Mouse (Mus musculus): ENCODE measurements around the gene Dnah8. TPM values are rescaled to one million over a fixed set of nuclear protein-coding genes. Genes with fewer than 3 reads are reported as not detected.
A peak's percentile ranks its signal among the peaks of the same experiment; 100 is the strongest.

The Dnah8 gene
- polyA plus RNA-seq, 1 experiment from 2014 or later: 0.58 TPM

GRCm38 (mm10) chr17:30605001-30605400, 19.2 kb upstream of the Dnah8 start:
- DNase-seq (ENCODE audit: low spot score) (no peak), ATAC-seq (replicated peaks; ENCODE audit: low FRiP score, low TSS enrichment, low read depth) (no peak)
- Histone ChIP-seq H3K9me3 (ENCODE audit: control insufficient read depth, low read length) (0 out of 2 replicates have a peak, but pooled peaks cover 3% of the 10 kb centered on the region), H3K27ac (ENCODE audit: low read depth) (no peak overlapping the region), H3K4me1 (replicated peaks; ENCODE audit: control insufficient read depth, insufficient read depth, low read length) (peaks cover 14% of the 10 kb centered on the region), H3K4me3 (ENCODE audit: low read depth, low read length) (no peak overlapping the region), H3K9ac (ENCODE audit: low read length) (no peak overlapping the region), H3K27me3 (replicated peaks; ENCODE audit: control insufficient read depth, insufficient read depth, low read length) (no peaks in the 10 kb centered on the region), H3K36me3 (ENCODE audit: control insufficient read depth, insufficient read depth, low read length) (peaks cover 36% of the 10 kb centered on the region), H3K4me2 (ENCODE audit: low read length) (no peak overlapping the region)
- 90% methylated on average over 5 of the region's 5 CpGs for WGBS

- no peak overlapping the region for H3K27ac ChIP-seq (ENCODE audit: low read depth)
- H3K9me3 ChIP-seq (ENCODE audit: control insufficient read depth, low read length): 0 out of 2 replicates have a peak, but pooled peaks cover 3% of the 10 kb centered on the region
- H3K4me3 ChIP-seq (ENCODE audit: low read depth, low read length): no peak overlapping the region
- H3K9ac ChIP-seq (ENCODE audit: low read length): no peak overlapping the region
- WGBS: 91% methylated on average over 11 of the region's 11 CpGs
- H3K4me2 ChIP-seq (ENCODE audit: low read length): no peak overlapping the region
- H3K4me1 ChIP-seq (replicated peaks; ENCODE audit: control insufficient read depth, insufficient read depth, low read length): peaks cover 16% of the 10 kb centered on the region
- ATAC-seq (replicated peaks; ENCODE audit: low FRiP score, low TSS enrichment, low read depth) (no peak), DNase-seq (ENCODE audit: low spot score) (no peak)
- H3K27me3 ChIP-seq (replicated peaks; ENCODE audit: control insufficient read depth, insufficient read depth, low read length): no peaks in the 10 kb centered on the region
- peaks cover 25% of the 10 kb centered on the region for H3K36me3 ChIP-seq (ENCODE audit: control insufficient read depth, insufficient read depth, low read length)
Observed at GRCm38 (mm10) chr17:30606206-30606605, 17.9 kb upstream of the Dnah8 start.

- H3K9ac ChIP-seq (ENCODE audit: low read length): no peak overlapping the region
- H3K4me1 ChIP-seq (replicated peaks; ENCODE audit: control insufficient read depth, insufficient read depth, low read length): peaks cover 21% of the 10 kb centered on the region
- WGBS: 87% methylated on average over 8 of the region's 8 CpGs
- no peak for DNase-seq (ENCODE audit: low spot score)
- H3K36me3 ChIP-seq (ENCODE audit: control insufficient read depth, insufficient read depth, low read length): peaks cover 22% of the 10 kb centered on the region
- ATAC-seq (replicated peaks; ENCODE audit: low FRiP score, low TSS enrichment, low read depth): no peak; the same call in 1 of the 2 replicates
- no peak overlapping the region for H3K27ac ChIP-seq (ENCODE audit: low read depth)
- 0 out of 2 replicates have a peak, but pooled peaks cover 3% of the 10 kb centered on the region for H3K9me3 ChIP-seq (ENCODE audit: control insufficient read depth, low read length)
- no peaks in the 10 kb centered on the region for H3K27me3 ChIP-seq (replicated peaks; ENCODE audit: control insufficient read depth, insufficient read depth, low read length)
- no peak overlapping the region for H3K4me2 ChIP-seq (ENCODE audit: low read length)
- no peak overlapping the region for H3K4me3 ChIP-seq (ENCODE audit: low read depth, low read length)
Observed at GRCm38 (mm10) chr17:30606634-30607081, 17.5 kb upstream of the Dnah8 start.

- H3K27ac ChIP-seq (ENCODE audit: low read depth): no peak overlapping the region
- H3K27me3 ChIP-seq (replicated peaks; ENCODE audit: control insufficient read depth, insufficient read depth, low read length): no peaks in the 10 kb centered on the region
- peaks cover 21% of the 10 kb centered on the region for H3K4me1 ChIP-seq (replicated peaks; ENCODE audit: control insufficient read depth, insufficient read depth, low read length)
- H3K4me3 ChIP-seq (ENCODE audit: low read depth, low read length): no peak overlapping the region
- WGBS: 87% methylated on average over 7 of the region's 7 CpGs
- DNase-seq (ENCODE audit: low spot score) (no peak), ATAC-seq (replicated peaks; ENCODE audit: low FRiP score, low TSS enrichment, low read depth) (no peak)
- peaks cover 15% of the 10 kb centered on the region for H3K36me3 ChIP-seq (ENCODE audit: control insufficient read depth, insufficient read depth, low read length)
- no peak overlapping the region for H3K4me2 ChIP-seq (ENCODE audit: low read length)
- 0 out of 2 replicates have a peak, but pooled peaks cover 3% of the 10 kb centered on the region for H3K9me3 ChIP-seq (ENCODE audit: control insufficient read depth, low read length)
- no peak overlapping the region for H3K9ac ChIP-seq (ENCODE audit: low read length)
Observed at GRCm38 (mm10) chr17:30607330-30607729, 16.8 kb upstream of the Dnah8 start.

GRCm38 (mm10) chr17:30607909-30608495, 16.2 kb upstream of the Dnah8 start:
- Histone ChIP-seq H3K4me2 (ENCODE audit: low read length) (no peak overlapping the region), H3K9me3 (ENCODE audit: control insufficient read depth, low read length) (0 out of 2 replicates have a peak, but pooled peaks cover 3% of the 10 kb centered on the region), H3K36me3 (ENCODE audit: control insufficient read depth, insufficient read depth, low read length) (peaks cover 9% of the 10 kb centered on the region), H3K27me3 (replicated peaks; ENCODE audit: control insufficient read depth, insufficient read depth, low read length) (no peaks in the 10 kb centered on the region), H3K27ac (ENCODE audit: low read depth) (no peak overlapping the region), H3K4me3 (ENCODE audit: low read depth, low read length) (no peak overlapping the region), H3K4me1 (replicated peaks; ENCODE audit: control insufficient read depth, insufficient read depth, low read length) (peaks cover 21% of the 10 kb centered on the region), H3K9ac (ENCODE audit: low read length) (no peak overlapping the region)
- 73% methylated on average over 8 of the region's 8 CpGs for WGBS
- DNase-seq (ENCODE audit: low spot score) (no peak), ATAC-seq (replicated peaks; ENCODE audit: low FRiP score, low TSS enrichment, low read depth) (no peak)

- Histone ChIP-seq H3K4me2 (ENCODE audit: low read length) (no peak overlapping the region), H3K36me3 (ENCODE audit: control insufficient read depth, insufficient read depth, low read length) (no peaks in the 10 kb centered on the region), H3K4me1 (replicated peaks; ENCODE audit: control insufficient read depth, insufficient read depth, low read length) (peaks cover 21% of the 10 kb centered on the region), H3K9me3 (ENCODE audit: control insufficient read depth, low read length) (0 out of 2 replicates have a peak, but pooled peaks cover 3% of the 10 kb centered on the region), H3K4me3 (ENCODE audit: low read depth, low read length) (no peak overlapping the region), H3K27me3 (replicated peaks; ENCODE audit: control insufficient read depth, insufficient read depth, low read length) (no peaks in the 10 kb centered on the region), H3K9ac (ENCODE audit: low read length) (no peak overlapping the region), H3K27ac (ENCODE audit: low read depth) (no peak overlapping the region)
- DNase-seq (ENCODE audit: low spot score) (no peak), ATAC-seq (replicated peaks; ENCODE audit: low FRiP score, low TSS enrichment, low read depth) (no peak)
- 78% methylated on average over 16 of the region's 16 CpGs for WGBS
Observed at GRCm38 (mm10) chr17:30609305-30609979, 14.7 kb upstream of the Dnah8 start.

- H3K4me2 ChIP-seq (ENCODE audit: low read length): no peak overlapping the region
- ATAC-seq (replicated peaks; ENCODE audit: low FRiP score, low TSS enrichment, low read depth): no peak
Observed at GRCm38 (mm10) chr17:30609980-30610307, 14.2 kb upstream of the Dnah8 start.

GRCm38 (mm10) chr17:30610739-30611138, 13.4 kb upstream of the Dnah8 start:
- peaks cover 21% of the 10 kb centered on the region for H3K4me1 ChIP-seq (replicated peaks; ENCODE audit: control insufficient read depth, insufficient read depth, low read length)
- WGBS: 76% methylated on average over 1 of the region's 1 CpGs
- 0 out of 2 replicates have a peak overlapping the region, but pooled peaks have one; percentile 74 for H3K4me2 ChIP-seq (ENCODE audit: low read length)

More at GRCm38 (mm10) chr17:30609980-30610307, 14.2 kb upstream of the Dnah8 start:
- Histone ChIP-seq H3K9ac (ENCODE audit: low read length) (no peak overlapping the region), H3K9me3 (ENCODE audit: control insufficient read depth, low read length) (0 out of 2 replicates have a peak, but pooled peaks cover 3% of the 10 kb centered on the region), H3K36me3 (ENCODE audit: control insufficient read depth, insufficient read depth, low read length) (no peaks in the 10 kb centered on the region), H3K4me3 (ENCODE audit: low read depth, low read length) (no peak overlapping the region), H3K4me1 (replicated peaks; ENCODE audit: control insufficient read depth, insufficient read depth, low read length) (peaks cover 21% of the 10 kb centered on the region), H3K27me3 (replicated peaks; ENCODE audit: control insufficient read depth, insufficient read depth, low read length) (no peaks in the 10 kb centered on the region), H3K27ac (ENCODE audit: low read depth) (no peak overlapping the region)
- DNase-seq (ENCODE audit: low spot score): no peak
- 92% methylated on average over 5 of the region's 5 CpGs for WGBS

More at GRCm38 (mm10) chr17:30610739-30611138, 13.4 kb upstream of the Dnah8 start:
- Histone ChIP-seq H3K9ac (ENCODE audit: low read length) (no peak overlapping the region), H3K4me3 (ENCODE audit: low read depth, low read length) (no peak overlapping the region), H3K36me3 (ENCODE audit: control insufficient read depth, insufficient read depth, low read length) (no peaks in the 10 kb centered on the region), H3K9me3 (ENCODE audit: control insufficient read depth, low read length) (0 out of 2 replicates have a peak, but pooled peaks cover 3% of the 10 kb centered on the region), H3K27ac (ENCODE audit: low read depth) (no peak overlapping the region), H3K27me3 (replicated peaks; ENCODE audit: control insufficient read depth, insufficient read depth, low read length) (no peaks in the 10 kb centered on the region)
- ATAC-seq (replicated peaks; ENCODE audit: low FRiP score, low TSS enrichment, low read depth) (no peak), DNase-seq (ENCODE audit: low spot score) (no peak)
